Mouse (Mus musculus) brain, embryonic 14.5 days (tissue): ENCODE results near the gene Olfr513. TPM values are rescaled to one million over a fixed set of nuclear protein-coding genes. Genes with fewer than 3 reads are reported as not detected.

Experiments used
- DNase-seq: peaks from one replicate; pipeline ENCODE4 v3.0.0-alpha.2; 2011; ENCODE audit warnings: low read depth
- CTCF ChIP-seq: fragments of 200-500 bp; IDR thresholded peaks from 2 replicates; pipeline ENCODE4 v1.5.1; 2012; ENCODE audit warnings: inconsistent platforms, mild to moderate bottlenecking, moderate library complexity, borderline replicate concordance; ENCODE audit not compliant: insufficient read depth, insufficient read length; ENCODE audit errors: extremely low read depth
- POLR2A ChIP-seq: fragments of 200-500 bp; IDR thresholded peaks from 2 replicates; pipeline ENCODE4 v1.6.1; 2012; ENCODE audit warnings: mild to moderate bottlenecking, inconsistent platforms, borderline replicate concordance; ENCODE audit not compliant: poor library complexity, insufficient read depth, insufficient read length, severe bottlenecking; ENCODE audit errors: extremely low read depth
- polyA plus RNA-seq: library from polyadenylated mRNA; depleted of rRNA; stranded (reverse); fragments of >200 nt; gene quantifications from 2 replicates; pipeline ENCODE4 v1.2.3, GENCODE M21; 2012; rRNA removed

Olfr513 gene
- not detected in 2 replicates for polyA plus RNA-seq

DNA sequence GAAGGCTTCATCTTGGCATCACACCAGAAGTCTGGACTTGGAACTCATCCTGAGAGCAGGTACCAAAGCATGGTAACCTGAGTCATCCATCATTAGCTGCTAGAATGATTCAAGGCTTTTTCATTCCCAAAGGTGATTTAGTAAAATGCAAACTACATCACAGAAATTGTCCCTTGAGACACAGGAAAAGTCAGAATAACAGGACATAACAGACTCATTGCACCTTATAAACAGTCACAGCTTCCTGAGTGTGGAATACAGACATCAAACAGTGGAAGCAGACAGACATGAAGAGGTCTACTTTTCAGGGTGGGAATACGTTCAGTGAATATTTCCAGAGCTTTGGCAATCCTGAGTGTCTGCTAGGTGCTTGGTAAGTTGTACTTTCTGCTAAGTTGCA lies at the start of gene Olfr513:
Olfr513 (plus strand) TSS at position 301 of the 400 bp plus-strand sequence.
- DNase-seq = no peak
- TF ChIP-seq CTCF (no peak), POLR2A (no peak)

DNA sequence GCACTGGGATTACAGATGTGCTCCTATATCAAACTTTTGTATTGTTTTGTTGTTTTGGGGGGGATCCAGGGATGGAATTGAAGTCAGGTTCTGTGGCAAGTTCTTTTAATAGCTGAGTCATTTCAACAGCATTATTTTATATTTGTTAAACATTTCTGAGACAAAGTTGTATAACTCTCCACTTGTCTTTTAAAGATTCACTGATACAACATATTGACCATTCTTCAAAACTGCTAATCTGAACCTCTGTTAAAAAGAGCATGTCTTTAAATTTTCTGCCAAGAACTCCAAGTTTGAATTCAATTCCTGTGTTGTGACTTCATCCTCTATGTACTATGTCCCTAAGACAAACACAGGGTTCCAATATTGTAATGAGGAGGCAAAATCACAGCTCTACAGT lies 37.8 kb upstream of the Olfr513 start, which contains the start of gene Olfr512:
Olfr512 (plus strand) TSS at position 301 of the 400 bp plus-strand sequence.
- TF ChIP-seq CTCF (no peak), POLR2A (no peak)
- DNase-seq = no peak

DNA sequence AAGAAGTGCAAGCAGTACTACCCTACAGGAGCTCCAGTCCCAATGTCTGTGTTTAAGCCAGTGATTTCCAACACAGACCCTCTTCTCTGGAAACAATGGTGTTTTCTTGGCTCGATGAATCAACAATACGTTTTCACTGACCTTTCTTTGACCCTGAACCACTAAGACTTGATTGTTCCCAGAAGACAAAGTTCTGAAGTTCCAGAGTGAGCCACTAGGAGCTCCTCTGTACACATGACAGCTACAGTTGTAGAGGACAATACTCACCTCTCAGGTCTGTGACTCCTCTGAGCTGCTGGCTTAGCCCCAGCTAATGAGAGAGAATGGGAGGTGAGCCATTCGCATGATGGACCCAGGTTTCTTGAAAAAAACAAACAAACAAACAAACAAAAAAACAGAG lies 9.6 kb downstream of the Olfr513 start:
- no peak for TF ChIP-seq CTCF
- no peak for DNase-seq

DNA sequence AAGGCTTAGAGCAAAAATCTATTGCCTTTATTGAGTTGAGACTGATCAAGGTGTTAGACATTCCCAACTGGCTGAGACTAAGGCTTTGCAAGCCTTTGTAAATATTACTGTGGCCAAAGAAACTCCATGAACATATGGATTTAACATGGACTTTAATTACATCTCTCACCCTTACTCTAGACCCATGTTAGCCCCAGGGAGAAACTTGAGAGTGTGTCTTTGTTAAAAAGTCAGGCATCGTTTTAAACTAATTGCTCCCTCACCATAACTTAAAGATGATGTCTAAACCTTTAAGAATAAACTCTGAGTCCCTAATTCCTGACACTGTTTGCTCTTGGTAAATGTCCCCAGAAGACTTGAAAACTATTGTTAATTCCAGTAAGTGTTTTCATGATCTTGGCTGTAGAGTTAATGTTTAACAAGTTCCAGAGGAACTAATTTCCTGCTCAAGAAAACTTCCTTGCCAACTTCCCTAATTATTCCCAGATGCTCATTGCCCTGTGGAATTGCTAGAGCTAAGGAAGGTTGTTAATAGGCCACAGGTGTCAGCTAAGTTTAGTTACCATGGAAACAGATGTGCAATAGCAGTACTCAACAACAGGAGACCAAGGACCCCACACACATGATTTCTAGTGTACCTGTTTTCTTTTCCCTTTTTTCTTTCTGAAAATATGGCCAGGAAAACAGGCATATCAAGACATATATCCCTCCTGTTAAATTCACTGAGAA lies 46.6 kb downstream of the Olfr513 start:
- peak; percentile 5 for DNase-seq
- no peak for TF ChIP-seq CTCF
- TF ChIP-seq POLR2A = no peak

Other genes starting within 250 kb of the Olfr513 start
- not detected in 2 replicates for gene Olfr502, start 225.9 kb upstream of the Olfr513 start, polyA plus RNA-seq
- gene Olfr503, start 206.4 kb upstream of the Olfr513 start, polyA plus RNA-seq = not detected in 2 replicates
- not detected in 2 replicates for gene Olfr504, start 185.2 kb upstream of the Olfr513 start, polyA plus RNA-seq
- 0.01 TPM in 1 of 2 replicates, not detected in the other for gene Olfr506, start 140.2 kb upstream of the Olfr513 start, polyA plus RNA-seq
- gene Olfr507, start 129.2 kb upstream of the Olfr513 start, polyA plus RNA-seq = not detected in 2 replicates
- not detected in 2 replicates for gene Olfr508, start 121.0 kb upstream of the Olfr513 start, polyA plus RNA-seq
- gene Olfr509, start 99.1 kb upstream of the Olfr513 start, polyA plus RNA-seq = not detected in 2 replicates
- not detected in 2 replicates for gene Olfr510, start 84.6 kb upstream of the Olfr513 start, polyA plus RNA-seq
- gene Olfr512, start 37.7 kb upstream of the Olfr513 start, polyA plus RNA-seq = not detected in 2 replicates
- not detected in 2 replicates for gene Olfr514, start 75.0 kb downstream of the Olfr513 start, polyA plus RNA-seq
- not detected in 2 replicates for gene Olfr516, start 99.6 kb downstream of the Olfr513 start, polyA plus RNA-seq
- not detected in 2 replicates for gene Olfr517, start 121.4 kb downstream of the Olfr513 start, polyA plus RNA-seq
- not detected in 2 replicates for gene Olfr518, start 134.0 kb downstream of the Olfr513 start, polyA plus RNA-seq
- not detected in 2 replicates for gene Olfr519, start 143.4 kb downstream of the Olfr513 start, polyA plus RNA-seq
- not detected in 2 replicates for gene Nlrp10, start 179.2 kb downstream of the Olfr513 start, polyA plus RNA-seq
- 91.2 and 150 TPM in 2 replicates for gene Eif3f, start 183.4 kb downstream of the Olfr513 start, polyA plus RNA-seq
- 109 and 143 TPM in 2 replicates for gene Tub, start 199.4 kb downstream of the Olfr513 start, polyA plus RNA-seq